Mouse (Mus musculus): ENCODE data around the gene Lst1.

- no peak for TF ChIP-seq CTCF (IDR thresholded peaks at IDR 0.05; ENCODE audit: borderline replicate concordance, insufficient read depth, low read length)
- no peak for TF ChIP-seq POLR2A (IDR thresholded peaks at IDR 0.05; ENCODE audit: low read depth, low read length)
These were observed 49.0 kb downstream of the Lst1 start for GRCm38 (mm10) chr17:35139269-35139668.

Measured in embryonic fibroblast, embryonic 13.5 days (primary cell).